Mouse (Mus musculus) cortical plate, adult 2 months (tissue): ENCODE results near the gene Gm9732.
"Not testable (repeated sequence)": the region's sequence is repeated elsewhere in the genome, so short reads cannot be mapped to it uniquely, and the experiment has no call there.

Experiments
- CTCF ChIP-seq: fragments of 200-500 bp; IDR thresholded peaks from 2 replicates; pipeline ENCODE4 v1.5.1; 2011; ENCODE audit warnings: mild to moderate bottlenecking, control low read depth, low read length; ENCODE audit not compliant: insufficient read depth; ENCODE audit errors: extremely low read depth
- POLR2A ChIP-seq: fragments of 200-500 bp; IDR thresholded peaks from 2 replicates; pipeline ENCODE4 v1.6.1; 2011; ENCODE audit warnings: mild to moderate bottlenecking, low read length, control low read depth; ENCODE audit not compliant: insufficient read depth; ENCODE audit errors: extremely low read depth

GRCm38 (mm10) chr14:43268521-43269084, 6.2 kb upstream of the Gm9732 start:
- not testable (repeated sequence) for TF ChIP-seq POLR2A, CTCF
